Mouse (Mus musculus) thymus, adult 2 months (tissue): ENCODE measurements around the gene Hexdc.

Experiments
- CTCF ChIP-seq: fragments of 200-500 bp; IDR thresholded peaks from 2 replicates; pipeline ENCODE4 v1.5.1; 2012; ENCODE audit warnings: mild to moderate bottlenecking, control low read depth, low read length, moderate library complexity, borderline replicate concordance; ENCODE audit not compliant: control insufficient read depth, poor library complexity, insufficient read depth; ENCODE audit errors: extremely low read depth
- POLR2A ChIP-seq: fragments of 200-500 bp; IDR thresholded peaks from 2 replicates; pipeline ENCODE4 v1.6.1; 2012; ENCODE audit warnings: mild to moderate bottlenecking, low read length, control low read depth, moderate library complexity; ENCODE audit not compliant: control insufficient read depth, poor library complexity, insufficient read depth; ENCODE audit errors: extremely low read depth

GRCm38 (mm10) chr11:121156411-121156891 lies 47.8 kb upstream of the Hexdc start:
- no peak for TF ChIP-seq CTCF
- no peak for TF ChIP-seq POLR2A
